Mouse (Mus musculus): ENCODE measurements around the gene Gja1. TPM values are rescaled to one million over a fixed set of nuclear protein-coding genes. Genes with fewer than 3 reads are reported as not detected.
"Not testable (repeated sequence)": the region's sequence is repeated elsewhere in the genome, so short reads cannot be mapped to it uniquely, and the experiment has no call there.

Gja1 gene
- total RNA-seq (2021) = 100 to 1,000 TPM; 127 to 156 TPM
- long read RNA-seq, experiment 1, transcript Gja1-201 (2 exons, 3,071 nt) = major isoform, 194 of 233 reads
- long read RNA-seq, experiment 1, partial matches to known transcripts = 33 of 233 reads
- long read RNA-seq, experiment 1, other reads (novel, unspliced or antisense) = 2 of 233 reads
- long read RNA-seq, experiment 2, transcript Gja1-201 (2 exons, 3,071 nt) = major isoform, 158 of 165 reads
- long read RNA-seq, experiment 2, partial matches to known transcripts = 7 of 165 reads
- long read RNA-seq, experiment 2, other reads (novel, unspliced or antisense) = 0 of 165 reads

GRCm38 (mm10) chr10:56377097-56377965, at the start of gene Gja1:
TSS of gene Gja1 (plus strand) at chr10:56377330.
- peak; percentile 76 for DNase-seq

DNA sequence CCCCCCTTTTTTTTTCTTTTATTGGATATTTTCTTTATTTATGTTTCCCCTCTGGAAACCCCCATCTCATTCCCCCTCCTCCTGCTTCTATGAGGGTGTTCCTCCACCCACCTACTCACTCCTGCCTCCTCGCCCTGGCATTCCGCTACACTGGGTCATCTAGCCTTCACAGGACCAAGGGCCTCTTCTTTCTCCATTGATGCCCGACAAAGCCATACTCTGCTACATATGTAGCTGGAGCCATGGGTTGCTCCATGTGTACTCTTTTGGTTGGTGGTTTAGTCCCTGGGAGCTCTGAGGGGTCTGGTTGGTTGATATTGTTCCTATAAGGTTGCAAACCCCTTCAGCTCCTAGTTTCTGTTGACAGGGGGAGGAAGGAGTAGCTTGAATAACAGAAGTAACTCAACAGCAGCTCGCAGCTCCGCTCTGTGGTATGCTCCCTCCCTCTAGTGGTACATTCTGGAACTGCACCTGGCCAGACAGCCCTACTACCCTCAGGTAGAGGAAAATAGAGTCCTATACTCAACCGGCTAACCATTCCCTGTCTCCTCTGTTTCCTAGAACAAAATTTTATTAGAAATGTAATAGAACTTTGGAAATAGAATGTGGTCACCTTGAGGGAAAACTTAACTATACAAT, 38.2 kb upstream of the Gja1 start:
- DNase-seq = peak; percentile 92

- DNase-seq = no peak
These were observed 16.7 kb upstream of the Gja1 start for GRCm38 (mm10) chr10:56360472-56360871.

- peak; percentile 85 for DNase-seq
These were observed 8.1 kb upstream of the Gja1 start for GRCm38 (mm10) chr10:56369073-56369472.

DNA sequence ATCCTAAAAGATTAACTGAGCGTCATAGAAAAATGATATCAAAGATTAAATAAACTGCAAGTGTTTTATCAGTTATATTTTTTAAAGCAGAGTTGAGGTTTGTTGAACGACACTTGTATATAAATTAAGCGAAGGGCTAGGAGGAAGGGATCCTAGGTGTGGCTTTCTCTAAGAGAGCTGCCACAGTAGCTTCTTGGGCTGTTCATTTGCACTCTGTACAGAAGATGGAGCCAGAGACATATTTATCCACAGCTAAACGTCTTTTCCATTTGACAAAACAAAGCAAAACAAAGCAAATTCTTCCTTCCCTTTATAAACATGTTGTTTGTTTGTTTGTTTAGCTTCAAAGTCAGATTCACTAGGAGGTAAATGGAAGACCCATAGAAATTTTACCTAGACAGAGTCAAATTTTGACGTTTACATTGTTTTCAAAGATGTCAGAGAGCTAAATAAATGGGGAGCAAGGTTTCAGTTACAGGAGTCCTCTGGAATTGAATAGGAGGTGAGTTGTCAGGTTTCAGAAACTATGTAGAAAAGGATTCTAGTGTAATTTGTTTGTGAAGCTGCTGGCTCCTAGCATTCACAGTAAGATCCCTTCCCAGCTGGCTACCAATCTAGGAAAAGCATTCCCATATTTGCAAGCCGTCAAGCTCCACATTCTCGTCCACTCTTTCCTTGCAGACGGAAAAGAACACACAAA, 4.0 kb upstream of the Gja1 start:
- no peak for DNase-seq

GRCm38 (mm10) chr10:56374169-56374568, 3.0 kb upstream of the Gja1 start:
- DNase-seq = no peak

GRCm38 (mm10) chr10:56375906-56376468, 1.1 kb upstream of the Gja1 start:
- DNase-seq = no peak

- peak; percentile 37 for DNase-seq
These were observed 977 bp downstream of the Gja1 start for GRCm38 (mm10) chr10:56377966-56378647.

- peak; percentile 71 for DNase-seq
These were observed 1.6 kb downstream of the Gja1 start for GRCm38 (mm10) chr10:56378648-56379254.

GRCm38 (mm10) chr10:56379720-56380119, 2.6 kb downstream of the Gja1 start:
- no peak for DNase-seq

DNA sequence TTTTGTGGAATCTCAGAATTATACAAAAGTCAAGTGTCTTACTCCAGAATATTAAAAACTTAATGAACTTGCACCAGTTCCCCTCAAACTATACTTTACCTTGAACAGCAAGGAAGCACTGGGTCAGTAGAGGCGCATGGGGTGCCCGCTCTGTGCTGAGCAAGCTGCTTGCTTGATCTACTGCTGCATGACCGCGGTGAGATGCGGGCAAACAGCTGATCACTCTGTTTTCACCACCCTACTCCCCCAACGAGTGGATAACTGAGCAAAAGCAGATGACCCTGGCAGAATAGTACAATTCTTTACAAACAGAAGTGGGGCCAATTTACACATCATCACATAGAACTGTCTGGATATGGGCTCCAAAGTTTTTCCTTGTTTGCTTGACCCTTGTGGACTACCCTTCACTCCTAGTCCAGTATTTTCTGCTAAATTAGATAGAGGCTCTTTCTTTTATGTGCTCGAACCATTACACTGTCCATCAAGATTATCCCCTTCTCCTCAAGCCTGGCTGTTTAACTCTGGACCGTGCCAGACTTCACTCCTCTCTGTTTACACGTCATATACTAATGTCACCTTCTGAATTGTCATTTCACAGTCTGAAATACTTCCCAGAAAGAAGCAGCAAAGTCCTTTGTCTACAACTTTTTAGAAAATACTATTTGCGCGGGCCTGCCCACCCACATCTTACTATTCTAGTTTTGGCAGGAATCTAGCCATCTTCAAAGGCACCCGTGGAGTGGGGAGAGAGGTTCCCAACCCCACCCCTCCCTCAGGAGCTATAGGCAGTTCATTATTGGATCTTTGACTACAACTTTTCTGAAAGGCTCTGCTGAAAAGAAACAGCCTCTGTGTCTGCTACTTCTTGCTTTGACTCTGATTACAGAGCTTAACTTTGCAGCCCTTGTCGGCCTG, 8.3 kb downstream of the Gja1 start:
- DNase-seq = no peak

DNA sequence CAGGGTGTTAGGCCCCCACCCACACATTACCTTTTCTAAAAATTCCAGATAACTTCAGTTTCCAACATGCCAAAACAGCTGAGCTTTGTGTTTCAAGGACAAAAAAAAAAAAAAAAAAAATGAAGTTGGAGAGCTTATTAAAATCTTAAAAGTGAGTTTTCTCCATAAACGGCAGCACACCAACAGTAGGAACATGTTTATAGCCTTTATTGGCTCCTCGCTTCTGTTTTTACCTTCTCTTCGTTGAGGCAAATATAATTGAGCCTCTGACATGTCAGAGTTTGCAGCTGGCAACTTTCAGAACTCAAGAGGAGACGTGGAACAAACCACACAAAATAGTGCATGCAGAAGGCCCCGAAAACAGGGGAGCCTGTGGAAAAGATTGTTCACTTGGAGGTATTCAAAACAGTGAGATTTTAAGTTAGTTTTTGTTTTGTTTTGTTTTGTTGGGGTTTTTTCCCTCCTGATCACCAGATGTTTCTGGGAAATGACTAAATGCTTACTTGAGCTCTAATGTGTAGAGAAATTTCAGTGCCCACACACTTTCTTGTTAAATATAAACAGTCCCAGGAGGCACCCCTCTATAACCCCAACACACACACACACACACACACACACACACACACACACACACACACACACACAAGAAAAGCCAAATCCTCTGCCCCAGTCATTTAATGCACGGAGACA, 16.1 kb downstream of the Gja1 start:
- no peak for DNase-seq

GRCm38 (mm10) chr10:56393815-56394417, 16.8 kb downstream of the Gja1 start:
- not testable (repeated sequence) for DNase-seq

DNA sequence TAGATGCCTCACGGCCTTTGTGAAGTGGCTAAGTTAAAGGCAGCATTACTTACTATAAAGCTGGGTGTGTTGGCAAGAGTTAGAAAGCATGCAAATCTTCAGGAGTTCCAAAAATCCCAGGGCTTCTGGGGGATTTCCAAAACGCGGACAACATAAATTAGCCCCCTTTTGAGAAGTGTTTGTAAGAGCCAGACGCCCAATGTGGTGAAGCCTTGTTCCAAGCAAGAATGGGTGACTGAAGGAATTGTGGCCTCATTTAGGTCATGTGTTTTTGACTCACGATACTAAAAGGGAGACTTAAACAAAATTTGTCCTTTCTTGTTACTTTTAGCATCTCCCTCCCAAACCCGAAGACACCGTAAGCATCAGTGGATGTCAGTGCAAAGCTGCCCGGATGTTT, 20.7 kb downstream of the Gja1 start:
- no peak for DNase-seq

GRCm38 (mm10) chr10:56398310-56398709, 21.2 kb downstream of the Gja1 start:
- DNase-seq = no peak

- not testable (repeated sequence) for DNase-seq
These were observed 24.3 kb downstream of the Gja1 start for GRCm38 (mm10) chr10:56401396-56401795.

DNA sequence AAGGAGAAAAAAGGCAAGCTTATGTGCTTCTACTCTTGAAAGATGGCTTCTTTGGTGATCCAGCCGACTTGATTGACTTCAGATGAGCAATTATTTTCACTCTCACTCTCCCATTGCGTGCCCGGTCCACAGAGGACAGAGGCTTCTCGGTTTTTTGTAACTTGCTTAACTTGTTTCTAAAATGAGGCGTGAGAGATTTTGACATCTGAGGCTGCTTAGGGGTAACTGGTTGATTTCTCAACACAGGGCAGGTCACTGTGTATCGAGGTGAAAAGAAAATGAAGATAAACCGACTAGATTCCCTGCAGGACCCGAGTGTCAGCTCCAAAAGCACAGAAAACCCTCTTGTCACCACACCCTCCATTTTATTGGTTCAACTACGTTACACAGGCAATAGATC, 28.8 kb downstream of the Gja1 start:
- no peak for DNase-seq

GRCm38 (mm10) chr10:56406386-56407130, 29.4 kb downstream of the Gja1 start:
- DNase-seq = no peak

Measured in adrenal gland, postnatal 10 days (tissue).